Mouse (Mus musculus) stomach, postnatal 0 days (tissue): ENCODE data around the gene Rab1a. TPM values are rescaled to one million over a fixed set of nuclear protein-coding genes. Genes with fewer than 3 reads are reported as not detected.
A peak's percentile ranks its signal among the peaks of the same experiment; 100 is the strongest.
"Not testable (repeated sequence)": the region's sequence is repeated elsewhere in the genome, so short reads cannot be mapped to it uniquely, and the experiment has no call there.

Experiments
- ATAC-seq: fragments of 200-750 bp; cut with Nextera tagmentation; 2 replicates; pipeline ENCODE4 v1.8.0; 2017; ENCODE audit not compliant: low FRiP score, low TSS enrichment
- DNase-seq: peaks from one replicate; pipeline ENCODE4 v3.0.0-alpha.2; 2016; ENCODE audit warnings: low spot score
- H3K27ac ChIP-seq: fragments of 300-500 bp; sonication (generic); replicated peaks from 2 replicates; pipeline ENCODE4 v1.5.1; 2014; ENCODE audit warnings: mild to moderate bottlenecking, control low read depth
- H3K27me3 ChIP-seq: fragments of 300-500 bp; sonication (generic); 2 replicates; pipeline ENCODE4 v1.6.1; 2014; ENCODE audit warnings: low read length; ENCODE audit not compliant: control insufficient read depth, insufficient read depth
- H3K36me3 ChIP-seq: fragments of 300-500 bp; sonication (generic); 2 replicates; pipeline ENCODE4 v1.6.1; 2014; ENCODE audit warnings: low read length, mixed read lengths; ENCODE audit not compliant: control insufficient read depth, insufficient read depth
- H3K4me1 ChIP-seq: fragments of 300-500 bp; sonication (generic); replicated peaks from 2 replicates; pipeline ENCODE4 v1.6.1; 2014; ENCODE audit warnings: antibody characterized with exemption; ENCODE audit not compliant: control insufficient read depth, insufficient read depth
- H3K4me2 ChIP-seq: fragments of 300-500 bp; sonication (generic); replicated peaks from 2 replicates; pipeline ENCODE4 v1.6.1; 2014; ENCODE audit warnings: low read depth, mild to moderate bottlenecking, control low read depth, moderate library complexity
- H3K4me3 ChIP-seq: fragments of 300-500 bp; sonication (generic); 2 replicates; pipeline ENCODE4 v1.5.1; 2014; ENCODE audit warnings: low read depth, low read length, control low read depth
- H3K9ac ChIP-seq: fragments of 300-500 bp; sonication (generic); 2 replicates; pipeline ENCODE4 v1.6.1; 2014; ENCODE audit warnings: mild to moderate bottlenecking, low read length, control low read depth, mixed read lengths
- H3K9me3 ChIP-seq: fragments of 300-500 bp; sonication (generic); 2 replicates; pipeline ENCODE4 v1.6.1; 2016; ENCODE audit warnings: low read length; ENCODE audit not compliant: control insufficient read depth
- CTCF ChIP-seq: IDR thresholded peaks from 2 replicates; pipeline ENCODE4 v1.5.1; 2016; ENCODE audit warnings: antibody characterized with exemption, low read depth, mild to moderate bottlenecking, moderate library complexity
- EP300 ChIP-seq: optimal IDR thresholded peaks from 2 replicates; pipeline ENCODE3; 2016; ENCODE audit warnings: antibody characterized with exemption
- WGBS: fragments of 180-500 bp; shearing (Covaris S2); extraction: QIAGEN DNeasy Blood & Tissue Kit; methylation state at CpG from one replicate; pipeline ENCODE4 v1.1.7; 2014; 5-methylcytosine and 5-hydroxymethylcytosine counted together
- polyA plus RNA-seq: library from polyadenylated mRNA; unstranded; fragments of >200 nt; fragmentation: Nextera tagmentation; extraction: Ambion mirVana; gene quantifications from 2 replicates; pipeline ENCODE4 v1.2.1, GENCODE M21; 2015

The Rab1a gene
- polyA plus RNA-seq, 1 experiment from 2014 or later = 295 TPM

DNA sequence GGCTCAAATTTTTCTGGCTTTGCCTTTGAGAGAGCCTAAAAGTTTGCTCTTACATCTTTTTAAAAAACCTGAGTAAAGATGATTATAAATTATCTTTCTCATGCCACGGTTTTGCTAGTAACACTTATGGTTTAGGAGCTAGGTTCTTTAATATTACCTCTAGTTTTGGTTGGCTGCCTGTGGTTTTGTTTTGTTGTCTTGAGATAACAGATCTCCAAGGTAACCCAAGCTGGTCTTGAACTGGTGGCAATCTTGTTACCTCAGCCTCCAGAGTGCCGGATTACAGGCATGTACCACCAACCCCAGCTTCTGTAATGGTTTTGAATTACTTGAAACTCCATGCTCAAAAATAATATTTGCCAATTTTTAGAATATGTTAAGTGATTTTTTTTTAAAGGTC is 10.6 kb downstream of the Rab1a start:
- peaks cover 3% of the 10 kb centered on the region; the same call in 1 of the 2 replicates for H3K36me3 ChIP-seq
- no peak overlapping the region for H3K4me3 ChIP-seq
- H3K4me2 ChIP-seq = no peak overlapping the region
- ATAC-seq (no peak), DNase-seq (no peak)
- H3K9ac ChIP-seq = no peak overlapping the region
- TF ChIP-seq CTCF = no peak
- no peak for TF ChIP-seq EP300
- no peak overlapping the region for H3K27ac ChIP-seq
- no peaks in the 10 kb centered on the region for H3K27me3 ChIP-seq
- no peaks in the 10 kb centered on the region for H3K9me3 ChIP-seq
- no peaks in the 10 kb centered on the region; the same call in 1 of the 2 replicates for H3K4me1 ChIP-seq
- whole genome bisulfite sequencing = 71% methylated on average over 2 of the region's 2 CpGs

DNA sequence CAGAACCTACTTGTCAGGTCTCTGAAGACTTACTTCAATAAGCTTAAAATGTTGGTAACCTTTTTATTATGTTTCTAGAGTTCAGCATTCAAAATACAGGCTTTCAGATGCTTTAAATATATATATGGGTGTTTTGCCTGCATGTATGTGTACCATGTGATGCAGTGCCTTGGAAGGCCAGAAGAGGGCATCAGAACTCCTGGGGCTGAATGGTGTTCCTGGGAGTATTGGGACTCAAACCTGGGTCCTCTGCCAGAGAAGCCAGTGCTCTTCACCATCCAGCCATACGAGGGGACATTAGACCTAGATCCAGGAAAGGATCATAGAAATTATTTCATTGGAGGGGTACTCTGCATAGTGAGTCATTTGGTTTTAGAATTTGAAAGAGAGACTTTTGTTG is 13.5 kb downstream of the Rab1a start:
- 100% methylated on average over 1 of the region's 1 CpGs for WGBS
- Histone ChIP-seq H3K27ac (no peak overlapping the region), H3K4me2 (no peak overlapping the region), H3K27me3 (no peaks in the 10 kb centered on the region), H3K36me3 (peaks cover 11% of the 10 kb centered on the region; the same call in 1 of the 2 replicates), H3K9ac (no peak overlapping the region), H3K9me3 (no peaks in the 10 kb centered on the region), H3K4me1 (no peaks in the 10 kb centered on the region), H3K4me3 (no peak overlapping the region)
- ATAC-seq (no peak), DNase-seq (no peak)
- peak; percentile 57 for TF ChIP-seq CTCF
- TF ChIP-seq EP300 = no peak

DNA sequence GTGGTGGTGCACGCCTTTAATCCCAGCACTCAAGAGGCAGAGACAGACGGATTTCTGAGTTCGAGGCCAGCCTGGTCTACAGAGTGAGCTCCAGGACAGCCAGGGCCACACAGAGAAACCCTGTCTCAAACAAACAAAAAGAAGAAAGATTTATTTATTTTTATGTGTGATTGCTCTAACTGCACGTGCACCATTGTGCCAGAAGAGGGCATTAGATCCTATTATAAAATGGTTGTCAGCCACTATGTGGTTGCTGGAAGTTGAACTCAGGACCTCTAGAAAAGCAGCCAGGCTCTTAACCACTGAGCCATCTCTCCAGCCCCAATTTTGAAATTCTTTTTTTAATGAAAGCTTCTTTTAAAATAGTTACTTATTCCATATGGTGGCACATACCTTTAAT is 15.2 kb downstream of the Rab1a start:
- Histone ChIP-seq H3K4me3 (no peak overlapping the region), H3K9me3 (no peaks in the 10 kb centered on the region), H3K9ac (no peak overlapping the region), H3K27me3 (no peaks in the 10 kb centered on the region), H3K27ac (no peak overlapping the region), H3K36me3 (peaks cover 11% of the 10 kb centered on the region), H3K4me2 (no peak overlapping the region), H3K4me1 (no peaks in the 10 kb centered on the region)
- WGBS = 76% methylated on average over 4 of the region's 4 CpGs
- no peak for DNase-seq
- peak; percentile 50 for TF ChIP-seq CTCF
- no peak for TF ChIP-seq EP300
- no peak for ATAC-seq

DNA sequence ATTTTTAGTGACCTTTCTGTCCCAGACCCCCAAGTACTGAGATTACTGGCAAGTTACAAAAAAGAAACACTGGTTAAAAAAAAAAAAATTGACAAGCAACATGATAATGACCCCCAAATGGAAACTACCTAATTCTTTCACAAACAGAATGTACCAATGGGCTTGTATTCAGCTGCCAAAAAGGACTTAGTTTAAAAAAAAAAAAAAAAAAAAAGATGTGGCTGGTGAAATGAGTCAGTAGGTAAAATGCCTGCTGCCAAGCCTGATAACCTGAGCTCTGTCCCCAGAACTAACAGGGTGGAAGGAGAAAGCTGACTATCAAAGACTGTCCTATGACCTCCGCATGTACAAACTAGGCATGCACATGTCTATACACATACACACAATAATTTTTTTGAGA is 16.0 kb downstream of the Rab1a start:
- H3K36me3 ChIP-seq = peaks cover 11% of the 10 kb centered on the region
- WGBS = 97% methylated on average over 1 of the region's 1 CpGs
- no peak for ATAC-seq

DNA sequence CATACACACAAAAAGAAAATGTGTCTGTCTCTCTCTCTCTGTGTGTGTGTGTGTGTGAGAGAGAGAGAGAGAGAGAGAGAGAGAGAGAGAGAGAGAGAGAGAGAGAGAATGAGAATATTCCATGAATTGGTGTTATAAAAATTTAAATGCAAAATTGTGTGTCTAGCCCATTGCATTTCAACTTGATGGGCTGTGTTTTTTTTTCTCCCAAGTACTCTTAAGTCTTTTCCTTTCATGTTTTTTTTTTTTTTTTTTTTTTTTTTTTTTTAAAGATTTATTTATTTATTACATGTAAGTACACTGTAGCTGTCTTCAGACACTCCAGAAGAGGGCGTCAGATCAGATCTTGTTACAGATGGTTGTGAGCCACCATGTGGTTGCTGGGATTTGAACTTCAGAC is 20.4 kb downstream of the Rab1a start:
- not testable (repeated sequence) for H3K4me1 ChIP-seq, H3K9me3 ChIP-seq, H3K27me3 ChIP-seq, ATAC-seq, H3K4me3 ChIP-seq, H3K27ac ChIP-seq, H3K9ac ChIP-seq, DNase-seq, H3K4me2 ChIP-seq
- H3K36me3 ChIP-seq = peaks cover 11% of the 10 kb centered on the region
- WGBS = no CpG with 5 or more reads among the region's 1 CpGs

More for the DNA sequence above, 16.0 kb downstream of the Rab1a start:
- no peaks in the 10 kb centered on the region for H3K9me3 ChIP-seq
- no peaks in the 10 kb centered on the region for H3K27me3 ChIP-seq
- no peak overlapping the region for H3K27ac ChIP-seq
- TF ChIP-seq CTCF = no peak
- TF ChIP-seq EP300 = no peak
- DNase-seq = no peak
- no peaks in the 10 kb centered on the region for H3K4me1 ChIP-seq
- no peak overlapping the region for H3K9ac ChIP-seq
- no peak overlapping the region for H3K4me2 ChIP-seq
- H3K4me3 ChIP-seq = no peak overlapping the region

DNA sequence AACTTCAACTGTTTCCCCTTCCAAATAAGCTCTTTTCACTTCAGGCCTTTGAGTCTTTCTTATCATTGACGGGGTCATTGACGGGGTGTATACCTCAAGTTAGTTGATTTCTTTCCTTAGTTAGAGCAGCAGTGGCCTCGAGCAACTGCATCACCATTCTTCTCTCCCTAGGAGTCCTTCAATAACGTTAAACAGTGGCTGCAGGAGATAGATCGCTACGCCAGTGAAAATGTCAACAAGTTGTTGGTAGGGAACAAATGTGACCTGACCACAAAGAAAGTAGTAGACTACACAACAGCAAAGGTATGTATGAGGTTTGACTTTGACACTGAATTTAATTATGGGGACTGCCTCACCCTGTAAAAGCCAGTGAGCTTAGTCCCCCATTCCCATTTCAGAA is 23.0 kb downstream of the Rab1a start:
- Histone ChIP-seq H3K4me3 (no peak overlapping the region), H3K27ac (no peak overlapping the region), H3K36me3 (peaks cover 6% of the 10 kb centered on the region), H3K9ac (no peak overlapping the region), H3K9me3 (no peaks in the 10 kb centered on the region), H3K4me2 (no peak overlapping the region), H3K27me3 (no peaks in the 10 kb centered on the region), H3K4me1 (no peaks in the 10 kb centered on the region)
- DNase-seq (no peak), ATAC-seq (no peak)
- TF ChIP-seq EP300 (no peak), CTCF (no peak)
- WGBS = 77% methylated on average over 6 of the region's 6 CpGs
